ENCODE assay signal across 12 mouse cellular contexts in genomic region chr19:45153311-45154058, GRCm38 (mm10). TPM values are rescaled to one million over a fixed set of nuclear protein-coding genes. Genes with fewer than 3 reads are reported as not detected.
A peak's percentile ranks its signal among the peaks of the same experiment; 100 is the strongest.
DNase-seq lines count a peak whose midpoint lies in the region; ATAC-seq lines count a peak whose summit lies in the region.
"Had no signal": no experiment of that assay in that cellular context is flagged by ENCODE, and none has a peak within 500 bp of the region (broad histone marks: within the 10 kb centered on the region; RNA-seq: fewer than 3 reads in every experiment).

No protein-coding gene starts in this region.

- no peak overlapping the region for H3K4me2 ChIP-seq in midbrain, embryonic 11.5 days
- no peak overlapping the region for H3K4me2 ChIP-seq in midbrain, embryonic 14.5 days (ENCODE audit: low read length)
- H3K4me2 ChIP-seq in hindbrain, embryonic 12.5 days (replicated peaks) = peak overlapping the region; percentile 21
- peak overlapping the region; percentile 11; the same call in 1 of the 2 replicates for H3K4me2 ChIP-seq in stomach, embryonic 16.5 days (ENCODE audit: low read depth, low read length)
- H3K4me2 ChIP-seq: forebrain, embryonic 15.5 days had no signal

- no peak for ATAC-seq in midbrain, embryonic 11.5 days (ENCODE audit: low FRiP score)
- ATAC-seq in midbrain, embryonic 14.5 days (ENCODE audit: low FRiP score, low TSS enrichment) = no peak
- ATAC-seq in hindbrain, embryonic 12.5 days (ENCODE audit: low FRiP score) = no peak
- ATAC-seq in stomach, embryonic 16.5 days (ENCODE audit: insufficient read depth, low FRiP score) = no peak
- ATAC-seq: forebrain, embryonic 15.5 days; inflammation-experienced regulatory T-cells, adult 6 months had no signal

- H3K36me3 ChIP-seq in heart, embryonic 10.5 days = no peaks in the 10 kb centered on the region
- no peaks in the 10 kb centered on the region for H3K36me3 ChIP-seq in midbrain, embryonic 11.5 days (ENCODE audit: control insufficient read depth, insufficient read depth, low read length)
- H3K36me3 ChIP-seq in midbrain, embryonic 14.5 days (ENCODE audit: control insufficient read depth, insufficient read depth, low read length) = no peaks in the 10 kb centered on the region
- H3K36me3 ChIP-seq in hindbrain, embryonic 12.5 days = no peaks in the 10 kb centered on the region
- no peaks in the 10 kb centered on the region for H3K36me3 ChIP-seq in stomach, embryonic 16.5 days (ENCODE audit: control insufficient read depth, insufficient read depth, low read length)
- H3K36me3 ChIP-seq: forebrain, embryonic 15.5 days had no signal

- no peak overlapping the region for H3K9ac ChIP-seq in midbrain, embryonic 11.5 days (ENCODE audit: low read length)
- H3K9ac ChIP-seq in midbrain, embryonic 14.5 days (replicated peaks; ENCODE audit: low read length) = no peak overlapping the region
- H3K9ac ChIP-seq in hindbrain, embryonic 12.5 days = peak overlapping the region; percentile 18; the same call in 1 of the 2 replicates
- H3K9ac ChIP-seq in stomach, embryonic 16.5 days (ENCODE audit: low read length) = no peak overlapping the region; the same call in none of the 2 replicates
- H3K9ac ChIP-seq: forebrain, embryonic 15.5 days had no signal

- peaks cover 99% of the 10 kb centered on the region for H3K27me3 ChIP-seq in heart, embryonic 10.5 days (ENCODE audit: insufficient read depth, poor library complexity, severe bottlenecking)
- peaks cover 99% of the 10 kb centered on the region for H3K27me3 ChIP-seq in midbrain, embryonic 11.5 days (ENCODE audit: control insufficient read depth, insufficient read depth, low read length)
- peaks cover 94% of the 10 kb centered on the region for H3K27me3 ChIP-seq in midbrain, embryonic 14.5 days (ENCODE audit: control insufficient read depth, insufficient read depth, low read length)
- peaks cover 99% of the 10 kb centered on the region for H3K27me3 ChIP-seq in hindbrain, embryonic 12.5 days
- peaks cover 92% of the 10 kb centered on the region for H3K27me3 ChIP-seq in stomach, embryonic 16.5 days (ENCODE audit: control insufficient read depth, insufficient read depth, low read length)

- no peaks in the 10 kb centered on the region for H3K9me3 ChIP-seq in heart, embryonic 10.5 days
- no peaks in the 10 kb centered on the region for H3K9me3 ChIP-seq in midbrain, embryonic 11.5 days (ENCODE audit: control insufficient read depth, low read length)
- H3K9me3 ChIP-seq in midbrain, embryonic 14.5 days (ENCODE audit: control insufficient read depth, low read length) = no peaks in the 10 kb centered on the region
- no peaks in the 10 kb centered on the region for H3K9me3 ChIP-seq in hindbrain, embryonic 12.5 days (replicated peaks)
- H3K9me3 ChIP-seq in stomach, embryonic 16.5 days (replicated peaks; ENCODE audit: control insufficient read depth, low read length) = no peaks in the 10 kb centered on the region
- H3K9me3 ChIP-seq: forebrain, embryonic 15.5 days had no signal

- H3K27ac ChIP-seq in heart, embryonic 10.5 days = peak overlapping the region; percentile 33; the same call in 1 of the 2 replicates
- H3K27ac ChIP-seq in midbrain, embryonic 11.5 days (ENCODE audit: low read depth, low read length) = no peak overlapping the region
- H3K27ac ChIP-seq in midbrain, embryonic 14.5 days (replicated peaks; ENCODE audit: low read depth, low read length) = no peak overlapping the region
- no peak overlapping the region for H3K27ac ChIP-seq in hindbrain, embryonic 12.5 days
- no peak overlapping the region for H3K27ac ChIP-seq in stomach, embryonic 16.5 days (ENCODE audit: low read length)
- H3K27ac ChIP-seq: forebrain, embryonic 15.5 days had no signal

- WGBS in heart, embryonic 10.5 days = 1% methylated on average over 44 of the region's 44 CpGs
- WGBS in midbrain, embryonic 11.5 days = under 1% methylated on average over 44 of the region's 44 CpGs
- under 1% methylated on average over 44 of the region's 44 CpGs for WGBS in midbrain, embryonic 14.5 days
- WGBS in hindbrain, embryonic 12.5 days = under 1% methylated on average over 43 of the region's 44 CpGs
- under 1% methylated on average over 44 of the region's 44 CpGs for WGBS in stomach, embryonic 16.5 days

- no peak for DNase-seq in heart, embryonic 10.5 days (ENCODE audit: low spot score)
- no peak for DNase-seq in heart, adult 9 months (ENCODE audit: low spot score in 2 of 2)
- peak; percentile 96 for DNase-seq in midbrain, embryonic 11.5 days (ENCODE audit: low spot score, missing footprints)
- DNase-seq in midbrain, embryonic 14.5 days = no peak
- no peak for DNase-seq in urinary bladder, postnatal 14 days (ENCODE audit: low spot score)
- no peak for DNase-seq in retina, postnatal 1 day
- DNase-seq: B cell, adult 2 months; cerebellum, postnatal 36 days had no signal

- H3K4me1 ChIP-seq in heart, embryonic 10.5 days = peaks cover 44% of the 10 kb centered on the region
- H3K4me1 ChIP-seq in midbrain, embryonic 11.5 days (ENCODE audit: control insufficient read depth, insufficient read depth, low read length) = peaks cover 6% of the 10 kb centered on the region
- H3K4me1 ChIP-seq in midbrain, embryonic 14.5 days (ENCODE audit: control insufficient read depth, insufficient read depth, low read length) = peaks cover 6% of the 10 kb centered on the region
- peaks cover 11% of the 10 kb centered on the region for H3K4me1 ChIP-seq in hindbrain, embryonic 12.5 days
- H3K4me1 ChIP-seq in stomach, embryonic 16.5 days (ENCODE audit: control insufficient read depth, insufficient read depth, low read length) = peaks cover 8% of the 10 kb centered on the region; the same call in 1 of the 2 replicates

- peak overlapping the region; percentile 44 for H3K4me3 ChIP-seq in heart, embryonic 10.5 days
- no peak overlapping the region for H3K4me3 ChIP-seq in midbrain, embryonic 11.5 days (ENCODE audit: low read depth, low read length)
- H3K4me3 ChIP-seq in midbrain, embryonic 14.5 days (replicated peaks; ENCODE audit: low read depth, low read length) = no peak overlapping the region; the same call in 1 of the 2 replicates
- peak overlapping the region; percentile 22 for H3K4me3 ChIP-seq in hindbrain, embryonic 12.5 days
- H3K4me3 ChIP-seq in stomach, embryonic 16.5 days (replicated peaks; ENCODE audit: low read length) = peak overlapping the region; percentile 25
- H3K4me3 ChIP-seq: forebrain, embryonic 15.5 days had no signal

RNA-seq across cellular contexts. Expression of gene Tlx1, which starts 3.0 kb away (rescaled TPM):
- polyA plus RNA-seq in heart, embryonic 10.5 days (2016; fragmentation: Nextera tagmentation; extraction: Ambion mirVana) = 1.0 and 4.1 TPM in 2 replicates
- polyA plus RNA-seq in midbrain, embryonic 11.5 days (2014; fragmentation: Nextera tagmentation; extraction: Ambion mirVana) = 0.27 and 0.32 TPM in 2 replicates
- not detected in 2 replicates for polyA plus RNA-seq in midbrain, embryonic 14.5 days (2014; fragmentation: Nextera tagmentation; extraction: Ambion mirVana)
- polyA plus RNA-seq in hindbrain, embryonic 12.5 days (2016; fragmentation: Nextera tagmentation; extraction: Ambion mirVana) = 6.5 and 12.4 TPM in 2 replicates
- polyA plus RNA-seq in stomach, embryonic 16.5 days (2015; fragmentation: Nextera tagmentation; extraction: Ambion mirVana) = 1.1 and 3.5 TPM in 2 replicates
- polyA plus RNA-seq: forebrain, embryonic 15.5 days; inflammation-experienced regulatory T-cells, adult 6 months had no signal

Comparison
In these comparisons a context has a peak if more than half of its experiments do, and no peak if none do; other contexts are left out.
1. H3K4me3 ChIP-seq: peak in heart, embryonic 10.5 days (single experiment), hindbrain, embryonic 12.5 days (single experiment) and stomach, embryonic 16.5 days (single experiment); none in midbrain, embryonic 11.5 days (single experiment) and midbrain, embryonic 14.5 days (single experiment).
2. H3K4me2 ChIP-seq: peak in hindbrain, embryonic 12.5 days (single experiment) and stomach, embryonic 16.5 days (single experiment); none in midbrain, embryonic 11.5 days (single experiment) and midbrain, embryonic 14.5 days (single experiment).